Mouse (Mus musculus) embryonic fibroblast, embryonic 13.5 days (primary cell): Measurements from ENCODE around the gene Gsk3a.

Experiments
- CTCF ChIP-seq: IDR thresholded peaks from 2 replicates; pipeline ENCODE4 v1.5.1; 2011; ENCODE audit warnings: mild to moderate bottlenecking, control low read depth, low read length, moderate library complexity, borderline replicate concordance; ENCODE audit not compliant: insufficient read depth
- POLR2A ChIP-seq: IDR thresholded peaks from 2 replicates; pipeline ENCODE4 v1.6.1; 2011; ENCODE audit warnings: low read depth, mild to moderate bottlenecking, control low read depth, low read length, moderate library complexity

DNA sequence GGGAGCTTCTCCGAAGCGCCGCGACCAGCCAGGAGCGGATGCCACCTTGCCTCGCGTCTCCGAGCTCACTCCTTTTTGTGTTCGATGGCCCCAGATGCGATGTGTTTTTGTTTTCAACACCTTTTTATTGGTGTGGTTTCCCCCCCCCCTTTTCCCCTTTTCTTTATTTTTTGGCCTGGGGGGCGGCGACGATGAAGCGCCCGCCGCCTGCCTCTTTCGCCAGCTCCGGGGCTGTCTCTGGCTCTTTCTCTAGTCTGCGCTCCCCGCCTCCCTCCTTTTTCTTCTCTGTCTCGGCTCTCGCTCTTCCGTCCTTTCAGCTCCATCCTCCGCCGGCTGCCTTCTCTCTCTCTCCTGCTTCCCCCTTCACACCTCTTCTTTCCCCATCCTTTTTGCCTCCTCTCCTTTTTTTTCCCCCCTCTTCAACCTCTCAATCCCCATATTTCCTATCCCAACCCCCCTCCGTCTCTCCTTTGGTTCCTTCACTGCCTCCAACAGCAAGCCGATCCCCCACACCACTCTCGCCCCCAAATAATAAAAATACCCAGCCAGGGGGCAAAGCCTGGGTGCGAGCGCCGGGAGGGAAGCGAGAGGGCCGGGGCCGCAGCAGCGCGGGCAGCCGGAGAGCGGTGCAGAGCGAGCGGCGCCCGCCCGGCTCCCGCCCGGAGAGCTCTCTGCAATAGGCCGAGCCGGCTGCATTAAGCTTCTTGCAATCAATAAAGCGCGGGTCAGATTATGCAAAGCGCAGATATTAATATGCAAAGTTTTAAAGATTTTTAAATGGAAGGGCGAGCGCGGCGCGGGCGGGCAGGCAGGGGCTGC, 58.7 kb downstream of the Gsk3a start:
- TF ChIP-seq CTCF (no peak), POLR2A (no peak)
